Mouse (Mus musculus) testis, adult 2 months (tissue): ENCODE measurements around the gene Itpr2.

ENCODE experiments used
- CTCF ChIP-seq: fragments of 200-500 bp; IDR thresholded peaks from 2 replicates; pipeline ENCODE4 v1.5.1; 2012; ENCODE audit warnings: low read depth, mild to moderate bottlenecking, inconsistent platforms, low read length, moderate library complexity; ENCODE audit not compliant: control insufficient read depth, insufficient read depth, insufficient replicate concordance
- POLR2A ChIP-seq: fragments of 200-500 bp; IDR thresholded peaks from 2 replicates; pipeline ENCODE4 v1.6.1; 2012; ENCODE audit warnings: low read depth, mild to moderate bottlenecking, inconsistent platforms, low read length, moderate library complexity; ENCODE audit not compliant: control insufficient read depth

DNA sequence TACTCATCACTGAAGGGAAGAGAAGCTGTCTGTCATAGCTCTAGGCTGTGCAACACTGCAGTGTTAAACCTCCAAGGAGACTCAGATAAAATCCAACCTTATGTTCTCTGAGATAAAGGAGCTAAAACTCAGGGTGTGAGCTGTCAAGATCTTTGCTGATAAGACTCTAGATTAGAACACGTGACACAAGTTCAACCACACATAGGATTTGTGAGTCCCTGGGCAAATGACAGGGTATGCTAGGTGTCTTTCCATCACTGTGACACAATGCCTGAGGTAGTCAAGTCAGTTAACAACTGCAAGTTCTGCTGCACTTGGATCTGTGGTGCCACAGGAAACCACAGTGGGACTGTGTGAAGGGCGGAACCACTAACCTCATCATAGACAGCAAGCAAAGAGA lies 67.8 kb downstream of the Itpr2 start:
- no peak for TF ChIP-seq POLR2A
- no peak for TF ChIP-seq CTCF
